14 mouse cellular contexts compared by ENCODE assay signal in the genomic region with DNA sequence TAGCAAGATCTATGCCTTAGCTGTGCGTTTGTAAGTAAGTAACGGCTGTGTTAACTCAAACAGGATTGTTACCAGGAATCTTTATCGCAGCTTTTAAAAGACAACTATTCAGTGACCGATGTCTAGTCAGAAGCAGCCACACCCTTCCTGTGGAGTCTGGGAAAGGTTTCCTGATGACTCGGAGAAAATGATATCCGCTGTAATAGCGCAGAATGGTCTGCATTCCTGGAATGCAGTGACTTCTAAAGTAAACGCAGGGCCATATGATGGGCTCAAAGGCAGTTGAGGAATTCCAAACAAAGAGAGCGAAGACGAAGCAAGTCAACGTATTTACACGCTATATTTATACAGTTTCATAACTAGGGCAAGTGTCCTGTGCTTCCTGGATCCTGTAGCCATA. TPM values are rescaled to one million over a fixed set of nuclear protein-coding genes. Genes with fewer than 3 reads are reported as not detected.
DNase-seq lines count a peak whose midpoint lies in the region; ATAC-seq and TF ChIP-seq lines count a peak whose summit lies in the region.
"Had no signal": no experiment of that assay in that cellular context is flagged by ENCODE, and none has a peak within 500 bp of the region (broad histone marks: within the 10 kb centered on the region; RNA-seq: fewer than 3 reads in every experiment).

No protein-coding gene starts in this region.

- H3K79me2 ChIP-seq in myocyte (ENCODE audit: control insufficient read depth, insufficient read depth): no peaks in the 10 kb centered on the region

- no peak for TF ChIP-seq POLR2A in myocyte (IDR thresholded peaks at IDR 0.05; ENCODE audit: insufficient read length, low read depth)

- H3K9me3 ChIP-seq in embryonic facial prominence, embryonic 11.5 days (replicated peaks; ENCODE audit: control insufficient read depth, low read length): no peaks in the 10 kb centered on the region
- no peaks in the 10 kb centered on the region for H3K9me3 ChIP-seq in embryonic facial prominence, embryonic 10.5 days

- H3K4me3 ChIP-seq in embryonic facial prominence, embryonic 11.5 days (ENCODE audit: low read depth, low read length): no peak overlapping the region
- H3K4me3 ChIP-seq in embryonic facial prominence, embryonic 10.5 days: no peak overlapping the region
- no peak overlapping the region for H3K4me3 ChIP-seq in myocyte

- H3K27me3 ChIP-seq in embryonic facial prominence, embryonic 11.5 days (ENCODE audit: control insufficient read depth, insufficient read depth, low read length): peaks cover 14% of the 10 kb centered on the region
- H3K27me3 ChIP-seq in embryonic facial prominence, embryonic 10.5 days (replicated peaks; ENCODE audit: low read depth, poor library complexity, severe bottlenecking): peaks cover 33% of the 10 kb centered on the region
- no peaks in the 10 kb centered on the region for H3K27me3 ChIP-seq in myocyte (ENCODE audit: control insufficient read depth, insufficient read depth, insufficient read length)

- no peak overlapping the region for H3K9ac ChIP-seq in embryonic facial prominence, embryonic 11.5 days (replicated peaks; ENCODE audit: low read length)

- no peaks in the 10 kb centered on the region for H3K36me3 ChIP-seq in embryonic facial prominence, embryonic 11.5 days (replicated peaks; ENCODE audit: control insufficient read depth, insufficient read depth, low read depth, low read length)
- no peaks in the 10 kb centered on the region for H3K36me3 ChIP-seq in embryonic facial prominence, embryonic 10.5 days (replicated peaks)
- H3K36me3 ChIP-seq in myocyte (ENCODE audit: control insufficient read depth, insufficient read depth): no peaks in the 10 kb centered on the region
- H3K36me3 ChIP-seq: G1E had no signal

- H3K4me2 ChIP-seq in embryonic facial prominence, embryonic 11.5 days (ENCODE audit: low read depth, low read length): no peak overlapping the region
- H3K4me2 ChIP-seq in myocyte (ENCODE audit: low read depth): peak overlapping the region; percentile 84
- H3K4me2 ChIP-seq: liver, embryonic 11.5 days had no signal

- WGBS in embryonic facial prominence, embryonic 11.5 days: 65% methylated on average over 12 of the region's 12 CpGs
- 71% methylated on average over 12 of the region's 12 CpGs for WGBS in embryonic facial prominence, embryonic 10.5 days

- peaks cover 5% of the 10 kb centered on the region; the same call in 1 of the 2 replicates for H3K4me1 ChIP-seq in embryonic facial prominence, embryonic 11.5 days (ENCODE audit: control insufficient read depth, insufficient read depth, low read length)
- peaks cover 16% of the 10 kb centered on the region for H3K4me1 ChIP-seq in embryonic facial prominence, embryonic 10.5 days

- peak; percentile 7 for DNase-seq in embryonic facial prominence, embryonic 11.5 days (ENCODE audit: low spot score)
- no peak for DNase-seq in embryonic facial prominence, embryonic 10.5 days (ENCODE audit: low spot score)
- peak; percentile 36 to 61 for DNase-seq in kidney, postnatal 36 days
- DNase-seq in kidney, adult 18-20 months: no peak
- peak; percentile 21 for DNase-seq in heart, postnatal 4 days
- no peak for DNase-seq in thymus, postnatal 25 days
- no peak for DNase-seq in right cerebral cortex, postnatal 14 days
- DNase-seq: cerebellum, adult 18-20 months; thymus, adult 18-20 months had no signal

- no peak overlapping the region for H3K27ac ChIP-seq in embryonic facial prominence, embryonic 11.5 days (replicated peaks; ENCODE audit: low read depth, low read length)
- no peak overlapping the region for H3K27ac ChIP-seq in embryonic facial prominence, embryonic 10.5 days (replicated peaks)

- ATAC-seq in embryonic facial prominence, embryonic 11.5 days (replicated peaks; ENCODE audit: insufficient number of reproducible peaks, low FRiP score, low TSS enrichment, low read depth): no peak
- ATAC-seq: activated CD4-positive, CD25-positive, alpha-beta regulatory T cell, adult 4 months had no signal

- H3ac ChIP-seq in myocyte (ENCODE audit: control insufficient read depth, insufficient read length): no peak overlapping the region

TF ChIP-seq in myocyte, 11 proteins besides CTCF, POLR2A, EP300 and RAD21:
- TF ChIP-seq POLR2AphosphoS2 (IDR thresholded peaks at IDR 0.05; ENCODE audit: insufficient read length, low read depth) (no peak), E2F4 (IDR thresholded peaks at IDR 0.05; ENCODE audit: insufficient read depth) (no peak)
TF ChIP-seq in myocyte: peak in this region for 0.

RNA-seq across cellular contexts. Expression of gene Ptprb, which starts 22.5 kb away (rescaled TPM):
- 1.8 and 2.1 TPM in 2 replicates for polyA plus RNA-seq in embryonic facial prominence, embryonic 11.5 days (2014; fragmentation: Nextera tagmentation; extraction: Ambion mirVana)
- 1.9 and 2.0 TPM in 2 replicates for polyA plus RNA-seq in embryonic facial prominence, embryonic 10.5 days (2016; fragmentation: Nextera tagmentation; extraction: Ambion mirVana)
- total RNA-seq in heart, postnatal 4 days (2021): 10 to 100 TPM; 56.8 to 65.5 TPM
- 0.01 TPM for polyA plus RNA-seq in myocyte (2012; fragmentation: generic; extraction: Trizol)
- total RNA-seq: megakaryocyte-erythroid progenitor cell, adult 5-6 weeks had no signal
- polyA plus RNA-seq: G1E had no signal

Comparison
In these comparisons a context has a peak if more than half of its experiments do, and no peak if none do; other contexts are left out.
1. DNase-seq: peak in embryonic facial prominence, embryonic 11.5 days (single experiment), kidney, postnatal 36 days (2 of 2) and heart, postnatal 4 days (single experiment); none in embryonic facial prominence, embryonic 10.5 days (single experiment), kidney, adult 18-20 months (single experiment), thymus, postnatal 25 days (single experiment) and right cerebral cortex, postnatal 14 days (single experiment).